Mouse (Mus musculus): ENCODE data around the gene Lgals1.

DNA sequence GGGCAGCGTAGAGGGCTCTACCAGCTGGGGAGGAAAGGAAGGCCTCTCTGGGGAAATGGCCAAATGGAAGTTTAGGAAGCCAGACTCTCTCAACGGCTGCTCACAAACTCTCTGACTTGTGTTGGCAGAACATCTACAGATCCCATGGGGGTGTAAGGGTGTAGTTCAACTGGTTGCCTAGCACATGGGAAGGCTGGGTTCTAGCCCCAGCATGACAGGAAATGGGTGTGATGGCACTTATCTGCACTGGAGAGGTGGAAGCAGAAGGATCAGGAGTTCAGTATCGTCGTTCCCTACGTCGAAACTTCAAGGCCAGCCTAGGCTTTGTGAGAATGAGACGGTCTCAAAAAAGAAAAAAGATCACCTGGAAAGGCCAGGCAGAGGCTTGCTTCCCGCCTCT lies 17.5 kb upstream of the Lgals1 start:
- no peak for TF ChIP-seq POLR2A (IDR thresholded peaks at IDR 0.05; ENCODE audit: extremely low read depth, insufficient read depth, low read length)
- no peak for TF ChIP-seq CTCF (IDR thresholded peaks at IDR 0.05; ENCODE audit: extremely low read depth, insufficient read depth, low read length)

All from cortical plate, adult 2 months (tissue).